Mouse (Mus musculus) lung, postnatal 0 days (tissue): Measurements from ENCODE around the gene Tmprss9.

Experiments used
- CTCF ChIP-seq: IDR thresholded peaks from 2 replicates; pipeline ENCODE4 v1.5.1; 2016; ENCODE audit warnings: antibody characterized with exemption, mild to moderate bottlenecking
- EP300 ChIP-seq: IDR thresholded peaks from 2 replicates; pipeline ENCODE4 v1.6.1; 2016; ENCODE audit warnings: antibody characterized with exemption, mild to moderate bottlenecking, control low read depth

- TF ChIP-seq CTCF, result no peak
- TF ChIP-seq EP300, result no peak
These were observed 63.6 kb downstream of the Tmprss9 start for GRCm38 (mm10) chr10:80935241-80935640.
